Mouse (Mus musculus) stomach, embryonic 16.5 days (tissue): Measurements from ENCODE around the gene Tmem56. TPM values are rescaled to one million over a fixed set of nuclear protein-coding genes. Genes with fewer than 3 reads are reported as not detected.

ENCODE experiments used
- ATAC-seq: fragments of 200-750 bp; cut with Nextera tagmentation; 2 replicates; pipeline ENCODE4 v1.8.0; 2017; ENCODE audit warnings: moderate number of reproducible peaks, moderate TSS enrichment; ENCODE audit not compliant: insufficient read depth, low FRiP score
- H3K27ac ChIP-seq: fragments of 300-500 bp; sonication (generic); 2 replicates; pipeline ENCODE4 v1.5.1; 2014; ENCODE audit warnings: low read length
- H3K27me3 ChIP-seq: fragments of 300-500 bp; sonication (generic); 2 replicates; pipeline ENCODE4 v1.6.1; 2014; ENCODE audit warnings: low read length, control low read depth, mixed read lengths; ENCODE audit not compliant: control insufficient read depth, insufficient read depth
- H3K36me3 ChIP-seq: fragments of 300-500 bp; sonication (generic); 2 replicates; pipeline ENCODE4 v1.6.1; 2014; ENCODE audit warnings: low read length; ENCODE audit not compliant: control insufficient read depth, insufficient read depth
- H3K4me1 ChIP-seq: fragments of 300-500 bp; sonication (generic); 2 replicates; pipeline ENCODE4 v1.6.1; 2014; ENCODE audit warnings: low read length, control low read depth, mixed read lengths; ENCODE audit not compliant: control insufficient read depth, insufficient read depth
- H3K4me2 ChIP-seq: fragments of 300-500 bp; sonication (generic); 2 replicates; pipeline ENCODE4 v1.6.1; 2014; ENCODE audit warnings: low read depth, low read length, mixed read lengths
- H3K4me3 ChIP-seq: fragments of 300-500 bp; sonication (generic); replicated peaks from 2 replicates; pipeline ENCODE4 v1.5.1; 2014; ENCODE audit warnings: mild to moderate bottlenecking, low read length
- H3K9ac ChIP-seq: fragments of 300-500 bp; sonication (generic); 2 replicates; pipeline ENCODE4 v1.6.1; 2014; ENCODE audit warnings: low read length
- H3K9me3 ChIP-seq: fragments of 300-500 bp; sonication (generic); replicated peaks from 2 replicates; pipeline ENCODE4 v1.6.1; 2016; ENCODE audit warnings: low read length, control low read depth; ENCODE audit not compliant: control insufficient read depth
- WGBS: fragments of 180-500 bp; shearing (Covaris S2); extraction: QIAGEN DNeasy Blood & Tissue Kit; methylation state at CpG from one replicate; pipeline ENCODE4 v1.1.7; 2014; 5-methylcytosine and 5-hydroxymethylcytosine counted together
- polyA plus RNA-seq: library from polyadenylated mRNA; unstranded; fragments of >200 nt; fragmentation: Nextera tagmentation; extraction: Ambion mirVana; gene quantifications from 2 replicates; pipeline ENCODE4 v1.2.1, GENCODE M21; 2015

Tmem56 gene
- polyA plus RNA-seq, 1 experiment from 2014 or later = 2.3 TPM

GRCm38 (mm10) chr3:121257418-121257817, 25.5 kb downstream of the Tmem56 start:
- no peak for ATAC-seq
- peaks cover 8% of the 10 kb centered on the region; the same call in 1 of the 2 replicates for H3K4me1 ChIP-seq
- no peak overlapping the region for H3K9ac ChIP-seq
- no peaks in the 10 kb centered on the region for H3K9me3 ChIP-seq
- no peak overlapping the region for H3K27ac ChIP-seq
- peaks cover 19% of the 10 kb centered on the region for H3K27me3 ChIP-seq
- H3K4me3 ChIP-seq = no peak overlapping the region
- WGBS = 89% methylated on average over 10 of the region's 10 CpGs
- H3K36me3 ChIP-seq = no peaks in the 10 kb centered on the region
- H3K4me2 ChIP-seq = no peak overlapping the region

- 82% methylated on average over 8 of the region's 8 CpGs for WGBS
- no peak for ATAC-seq
- H3K9ac ChIP-seq = no peak overlapping the region
- H3K4me2 ChIP-seq = no peak overlapping the region
- H3K27ac ChIP-seq = no peak overlapping the region
- H3K4me3 ChIP-seq = no peak overlapping the region
- peaks cover 13% of the 10 kb centered on the region for H3K27me3 ChIP-seq
- no peaks in the 10 kb centered on the region for H3K36me3 ChIP-seq
- no peaks in the 10 kb centered on the region for H3K9me3 ChIP-seq
- H3K4me1 ChIP-seq = peaks cover 6% of the 10 kb centered on the region
These were observed 26.8 kb downstream of the Tmem56 start for GRCm38 (mm10) chr3:121256131-121256530.

- no peaks in the 10 kb centered on the region for H3K9me3 ChIP-seq
- no peak overlapping the region for H3K27ac ChIP-seq
- H3K36me3 ChIP-seq = no peaks in the 10 kb centered on the region
- peaks cover 8% of the 10 kb centered on the region for H3K27me3 ChIP-seq
- no peak for ATAC-seq
- peaks cover 9% of the 10 kb centered on the region for H3K4me1 ChIP-seq
- no peak overlapping the region for H3K4me2 ChIP-seq
- WGBS = 91% methylated on average over 7 of the region's 7 CpGs
- no peak overlapping the region for H3K9ac ChIP-seq
- no peak overlapping the region for H3K4me3 ChIP-seq
These were observed 27.4 kb downstream of the Tmem56 start for GRCm38 (mm10) chr3:121255501-121255900.

DNA sequence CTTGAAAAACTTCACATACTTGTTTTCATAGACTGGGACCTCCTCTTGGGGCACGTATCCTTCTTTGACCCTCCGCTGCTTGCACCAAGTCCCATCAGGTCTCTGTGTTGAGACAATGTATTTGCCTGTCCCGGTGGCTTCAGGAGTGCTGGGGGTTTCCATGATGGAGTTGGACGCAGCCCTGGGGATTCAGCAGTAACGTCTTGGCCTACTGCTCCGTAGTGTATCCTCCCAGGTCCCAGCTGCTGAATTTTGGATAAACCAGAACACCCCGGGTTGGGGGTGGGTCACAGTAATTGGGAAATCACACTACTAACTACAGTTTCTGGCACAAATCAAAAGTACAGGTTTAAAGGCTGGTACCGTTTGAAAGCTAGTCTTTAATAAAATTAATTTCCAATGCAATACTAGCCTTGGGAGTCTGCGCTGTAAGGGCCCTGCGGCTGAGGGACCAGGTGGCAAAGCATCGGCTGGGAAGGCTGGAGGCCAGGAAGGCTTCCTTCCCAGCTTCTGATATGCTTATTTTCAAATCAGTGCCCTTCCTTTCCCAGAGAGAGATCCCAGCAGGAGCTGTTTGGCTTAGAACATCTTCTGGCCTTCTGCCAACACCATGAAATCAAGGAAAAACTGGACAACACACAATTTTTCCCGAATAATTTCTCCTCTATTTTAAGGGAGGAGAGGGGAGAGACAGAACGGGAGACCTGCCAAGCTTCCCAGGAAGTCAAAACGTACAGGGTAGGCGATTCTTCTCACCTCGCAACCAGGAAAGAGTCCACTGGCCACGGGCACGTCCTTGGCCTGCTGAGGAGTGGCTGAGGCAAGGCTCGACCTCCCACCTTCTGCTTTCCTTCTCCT, 32.1 kb downstream of the Tmem56 start:
- ATAC-seq = no peak
- 61% methylated on average over 19 of the region's 19 CpGs for whole genome bisulfite sequencing

GRCm38 (mm10) chr3:121250048-121250447, 32.9 kb downstream of the Tmem56 start:
- no peaks in the 10 kb centered on the region for H3K27me3 ChIP-seq
- H3K4me3 ChIP-seq = no peak overlapping the region
- H3K4me1 ChIP-seq = peaks cover 9% of the 10 kb centered on the region; the same call in 1 of the 2 replicates
- ATAC-seq = peak; percentile 25; the same call in 1 of the 2 replicates
- no peak overlapping the region for H3K27ac ChIP-seq
- WGBS = 77% methylated on average over 9 of the region's 9 CpGs
- H3K9me3 ChIP-seq = no peaks in the 10 kb centered on the region
- H3K4me2 ChIP-seq = no peak overlapping the region
- no peaks in the 10 kb centered on the region for H3K36me3 ChIP-seq
- H3K9ac ChIP-seq = no peak overlapping the region

More for the DNA sequence above, 32.1 kb downstream of the Tmem56 start:
- Histone ChIP-seq H3K36me3 (no peaks in the 10 kb centered on the region), H3K4me2 (no peak overlapping the region), H3K27ac (no peak overlapping the region), H3K9me3 (no peaks in the 10 kb centered on the region), H3K9ac (no peak overlapping the region), H3K4me1 (peaks cover 9% of the 10 kb centered on the region; the same call in 1 of the 2 replicates), H3K4me3 (no peak overlapping the region), H3K27me3 (no peaks in the 10 kb centered on the region)

- H3K36me3 ChIP-seq = no peaks in the 10 kb centered on the region
- H3K27me3 ChIP-seq = no peaks in the 10 kb centered on the region
- H3K27ac ChIP-seq = no peak overlapping the region
- H3K4me1 ChIP-seq = no peaks in the 10 kb centered on the region
- WGBS = 68% methylated on average over 4 of the region's 4 CpGs
- ATAC-seq = no peak
- H3K4me2 ChIP-seq = no peak overlapping the region
- no peak overlapping the region for H3K4me3 ChIP-seq
- H3K9ac ChIP-seq = no peak overlapping the region
- H3K9me3 ChIP-seq = no peaks in the 10 kb centered on the region
These were observed 40.0 kb downstream of the Tmem56 start for GRCm38 (mm10) chr3:121242941-121243340.

- no peak overlapping the region for H3K27ac ChIP-seq
- H3K9ac ChIP-seq = no peak overlapping the region
- no peak overlapping the region for H3K4me2 ChIP-seq
- no peaks in the 10 kb centered on the region for H3K36me3 ChIP-seq
- ATAC-seq = no peak
- no peaks in the 10 kb centered on the region for H3K27me3 ChIP-seq
- WGBS = 61% methylated on average over 9 of the region's 9 CpGs
- no peak overlapping the region for H3K4me3 ChIP-seq
- H3K4me1 ChIP-seq = no peaks in the 10 kb centered on the region
- no peaks in the 10 kb centered on the region for H3K9me3 ChIP-seq
These were observed 40.6 kb downstream of the Tmem56 start for GRCm38 (mm10) chr3:121242111-121242936.

- Histone ChIP-seq H3K9me3 (no peaks in the 10 kb centered on the region), H3K27me3 (no peaks in the 10 kb centered on the region), H3K4me3 (no peak overlapping the region), H3K4me2 (no peak overlapping the region), H3K27ac (no peak overlapping the region), H3K36me3 (no peaks in the 10 kb centered on the region), H3K4me1 (no peaks in the 10 kb centered on the region), H3K9ac (no peak overlapping the region)
- 46% methylated on average over 8 of the region's 8 CpGs for WGBS
- no peak for ATAC-seq
These were observed 42.4 kb downstream of the Tmem56 start for GRCm38 (mm10) chr3:121240362-121241040.
